Mouse (Mus musculus) limb, embryonic 12.5 days (tissue): ENCODE measurements at regions not wholly inside any gene's neighbourhood (a gene's known extent, or its start where the extent isn't known, plus 50 kb on each side); places are given as distances from the start of the nearest gene placed in this dataset.

ENCODE experiments used
- ATAC-seq: fragments of 200-750 bp; cut with Nextera tagmentation; 2 replicates; pipeline ENCODE4 v1.8.0; 2017; ENCODE audit warnings: low read depth, moderate TSS enrichment; ENCODE audit not compliant: insufficient number of reproducible peaks, insufficient read depth, low FRiP score, low TSS enrichment
- H3K27ac ChIP-seq: fragments of 300-500 bp; sonication (generic); 2 replicates; pipeline ENCODE4 v1.5.1; 2016; ENCODE audit warnings: mild to moderate bottlenecking, moderate library complexity
- H3K27me3 ChIP-seq: fragments of 300-500 bp; sonication (generic); 2 replicates; pipeline ENCODE4 v1.6.1; 2016; ENCODE audit warnings: mild to moderate bottlenecking, moderate library complexity
- H3K36me3 ChIP-seq: fragments of 300-500 bp; sonication (generic); 2 replicates; pipeline ENCODE4 v1.6.1; 2016; ENCODE audit warnings: mild to moderate bottlenecking, moderate library complexity
- H3K4me1 ChIP-seq: fragments of 300-500 bp; sonication (generic); replicated peaks from 2 replicates; pipeline ENCODE4 v1.6.1; 2016
- H3K4me2 ChIP-seq: fragments of 300-500 bp; sonication (generic); 2 replicates; pipeline ENCODE4 v1.6.1; 2016; ENCODE audit warnings: mild to moderate bottlenecking, moderate library complexity
- H3K4me3 ChIP-seq: fragments of 300-500 bp; sonication (generic); replicated peaks from 2 replicates; pipeline ENCODE4 v1.5.1; 2016; ENCODE audit warnings: mild to moderate bottlenecking
- H3K9ac ChIP-seq: fragments of 300-500 bp; sonication (generic); replicated peaks from 2 replicates; pipeline ENCODE4 v1.6.1; 2016; ENCODE audit warnings: mild to moderate bottlenecking, moderate library complexity
- H3K9me3 ChIP-seq: fragments of 300-500 bp; sonication (generic); 2 replicates; pipeline ENCODE4 v1.6.1; 2016; ENCODE audit warnings: mild to moderate bottlenecking, moderate library complexity
- WGBS: fragments of 180-500 bp; shearing (Covaris S2); methylation state at CpG from one replicate; pipeline ENCODE4 v1.1.7; 2016; 5-methylcytosine and 5-hydroxymethylcytosine counted together

DNA sequence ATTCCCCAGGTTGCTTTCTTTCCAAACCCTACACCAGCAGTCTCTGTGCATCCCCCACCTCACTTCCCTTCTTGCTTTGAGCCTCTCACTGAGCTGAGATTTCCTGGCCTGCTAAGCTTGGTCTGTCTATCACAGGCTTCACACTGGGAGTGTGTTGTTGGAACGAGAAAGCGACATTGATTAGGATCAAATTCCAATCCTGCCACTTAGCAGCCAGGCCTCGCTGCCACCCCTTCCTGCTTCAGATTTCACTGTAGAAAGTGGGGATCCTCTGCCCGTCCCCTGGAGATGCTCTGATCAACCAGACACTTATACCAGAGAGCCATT lies 123.8 kb upstream of the Id2 start:
- WGBS = 36% methylated on average over 4 of the region's 4 CpGs
- Histone ChIP-seq H3K27ac (no peak overlapping the region), H3K4me2 (no peak overlapping the region), H3K4me1 (peaks cover 20% of the 10 kb centered on the region; the same call in 1 of the 2 replicates), H3K9ac (no peak overlapping the region), H3K36me3 (no peaks in the 10 kb centered on the region), H3K27me3 (no peaks in the 10 kb centered on the region), H3K9me3 (no peaks in the 10 kb centered on the region), H3K4me3 (no peak overlapping the region)
- ATAC-seq = no peak

GRCm38 (mm10) chr12:25220096-25220779 lies 123.3 kb upstream of the Id2 start:
- H3K27me3 ChIP-seq = no peaks in the 10 kb centered on the region
- ATAC-seq = no peak

DNA sequence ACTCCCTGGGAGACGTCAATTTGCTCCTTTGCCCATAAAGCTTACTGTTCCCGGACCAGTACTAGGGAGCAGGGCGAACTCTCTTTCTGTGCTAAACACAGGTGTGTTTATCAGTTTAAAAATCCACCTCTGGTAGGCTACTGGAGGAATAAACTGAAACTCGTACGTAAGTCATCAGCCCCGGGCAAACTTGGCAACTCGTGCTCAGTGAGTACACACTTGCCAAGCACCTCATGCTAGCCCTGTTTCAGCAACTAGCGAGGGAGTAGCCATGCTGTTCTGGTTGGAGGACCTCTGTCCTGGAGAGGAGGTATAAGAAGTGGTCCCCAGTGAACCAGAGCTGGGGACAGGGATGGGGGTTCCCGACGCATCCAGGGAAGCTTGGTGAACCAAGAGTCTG lies 122.6 kb upstream of the Id2 start:
- Histone ChIP-seq H3K9ac (no peak overlapping the region), H3K4me1 (peaks cover 20% of the 10 kb centered on the region; the same call in 1 of the 2 replicates), H3K4me3 (no peak overlapping the region), H3K4me2 (no peak overlapping the region), H3K27ac (no peak overlapping the region), H3K36me3 (no peaks in the 10 kb centered on the region), H3K9me3 (no peaks in the 10 kb centered on the region), H3K27me3 (no peaks in the 10 kb centered on the region)
- 73% methylated on average over 10 of the region's 10 CpGs for WGBS
- ATAC-seq = no peak

More at GRCm38 (mm10) chr12:25220096-25220779, 123.3 kb upstream of the Id2 start:
- H3K4me1 ChIP-seq = peaks cover 20% of the 10 kb centered on the region; the same call in 1 of the 2 replicates
- H3K36me3 ChIP-seq = no peaks in the 10 kb centered on the region
- H3K27ac ChIP-seq = no peak overlapping the region
- H3K9ac ChIP-seq = no peak overlapping the region
- WGBS = 84% methylated on average over 9 of the region's 9 CpGs
- no peak overlapping the region for H3K4me3 ChIP-seq
- H3K9me3 ChIP-seq = no peaks in the 10 kb centered on the region
- H3K4me2 ChIP-seq = no peak overlapping the region

DNA sequence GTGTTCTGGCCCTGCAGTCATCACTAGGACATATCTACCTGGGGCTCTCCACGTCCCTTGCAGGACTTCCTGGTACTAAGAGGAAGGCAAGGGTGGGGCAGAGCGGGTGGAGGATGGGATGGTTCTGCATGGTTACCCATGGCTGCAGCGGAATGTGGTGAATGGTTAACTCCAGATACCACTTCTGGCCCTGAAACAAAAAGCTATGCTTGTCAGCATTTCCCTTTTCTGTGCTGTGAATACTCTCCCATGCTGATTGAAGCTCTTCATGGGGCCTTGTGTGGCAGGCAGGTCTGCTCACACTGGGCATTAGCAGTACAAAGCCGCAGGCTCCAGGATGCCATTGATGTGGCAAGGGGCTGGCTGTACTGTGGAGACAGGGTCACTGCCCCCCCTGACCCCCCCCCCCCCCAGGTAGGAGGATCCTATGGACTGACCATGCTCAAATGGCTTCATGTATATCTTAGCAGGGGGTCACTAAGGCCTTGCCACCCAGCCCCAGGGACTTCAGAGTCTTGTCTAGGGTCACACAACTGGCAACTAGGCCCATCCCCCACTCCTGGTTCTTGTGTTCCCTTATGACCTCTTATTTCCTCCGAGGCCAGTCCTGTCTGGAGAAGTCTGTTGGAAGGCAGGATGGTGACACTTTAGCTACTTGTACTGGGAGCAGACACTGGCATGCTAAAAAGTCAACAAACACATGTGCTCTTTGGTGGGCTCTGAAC lies 120.0 kb upstream of the Id2 start:
- H3K27ac ChIP-seq = no peak overlapping the region
- H3K36me3 ChIP-seq = no peaks in the 10 kb centered on the region
- no peak overlapping the region for H3K4me2 ChIP-seq
- ATAC-seq = no peak
- 0 out of 2 replicates have a peak, but pooled peaks cover 3% of the 10 kb centered on the region for H3K9me3 ChIP-seq
- no peak overlapping the region for H3K9ac ChIP-seq
- no peaks in the 10 kb centered on the region for H3K27me3 ChIP-seq
- WGBS = 62% methylated on average over 5 of the region's 5 CpGs
- peaks cover 20% of the 10 kb centered on the region; the same call in 1 of the 2 replicates for H3K4me1 ChIP-seq
- no peak overlapping the region for H3K4me3 ChIP-seq

GRCm38 (mm10) chr12:25215266-25215665 lies 118.3 kb upstream of the Id2 start:
- Histone ChIP-seq H3K4me1 (peaks cover 14% of the 10 kb centered on the region; the same call in 1 of the 2 replicates), H3K9ac (no peak overlapping the region), H3K27ac (no peak overlapping the region), H3K9me3 (0 out of 2 replicates have a peak, but pooled peaks cover 3% of the 10 kb centered on the region), H3K36me3 (no peaks in the 10 kb centered on the region), H3K4me2 (no peak overlapping the region), H3K27me3 (no peaks in the 10 kb centered on the region), H3K4me3 (no peak overlapping the region)
- 46% methylated on average over 5 of the region's 5 CpGs for WGBS
- no peak for ATAC-seq

- WGBS = 86% methylated on average over 11 of the region's 11 CpGs
- no peak for ATAC-seq
- peaks cover 18% of the 10 kb centered on the region; the same call in 1 of the 2 replicates for H3K4me1 ChIP-seq
These were observed 117.0 kb upstream of the Id2 start for GRCm38 (mm10) chr12:25213782-25214478.

DNA sequence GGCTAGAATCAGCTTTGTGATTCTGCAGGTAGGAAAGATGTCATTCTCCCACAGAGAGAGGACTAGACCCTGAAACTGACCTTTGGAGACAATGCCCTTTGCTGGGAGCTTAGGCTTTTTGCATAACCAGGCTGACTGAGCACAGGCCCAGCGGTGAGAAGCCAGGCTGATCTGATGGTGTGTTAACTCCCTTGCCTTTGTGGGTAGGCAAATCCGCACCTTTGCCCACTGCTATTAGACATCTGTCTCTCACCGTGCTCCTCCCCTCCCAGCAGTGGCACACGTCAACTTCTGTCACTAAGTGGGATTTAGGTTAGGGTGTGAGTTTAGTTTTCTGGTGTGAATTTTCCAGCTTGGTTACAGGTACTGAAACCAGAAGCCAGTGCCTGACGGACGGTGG lies 114.4 kb upstream of the Id2 start:
- no peaks in the 10 kb centered on the region for H3K27me3 ChIP-seq
- H3K9ac ChIP-seq = no peak overlapping the region
- 72% methylated on average over 6 of the region's 6 CpGs for WGBS
- H3K27ac ChIP-seq = no peak overlapping the region
- H3K9me3 ChIP-seq = 0 out of 2 replicates have a peak, but pooled peaks cover 3% of the 10 kb centered on the region
- H3K4me3 ChIP-seq = no peak overlapping the region
- H3K36me3 ChIP-seq = no peaks in the 10 kb centered on the region
- ATAC-seq = no peak
- H3K4me1 ChIP-seq = 0 out of 2 replicates have a peak, but pooled peaks cover 11% of the 10 kb centered on the region
- H3K4me2 ChIP-seq = no peak overlapping the region

More at GRCm38 (mm10) chr12:25213782-25214478, 117.0 kb upstream of the Id2 start:
- H3K9ac ChIP-seq = no peak overlapping the region
- no peak overlapping the region for H3K4me2 ChIP-seq
- H3K36me3 ChIP-seq = no peaks in the 10 kb centered on the region
- no peak overlapping the region for H3K27ac ChIP-seq
- no peaks in the 10 kb centered on the region for H3K27me3 ChIP-seq
- H3K4me3 ChIP-seq = no peak overlapping the region
- 0 out of 2 replicates have a peak, but pooled peaks cover 3% of the 10 kb centered on the region for H3K9me3 ChIP-seq

DNA sequence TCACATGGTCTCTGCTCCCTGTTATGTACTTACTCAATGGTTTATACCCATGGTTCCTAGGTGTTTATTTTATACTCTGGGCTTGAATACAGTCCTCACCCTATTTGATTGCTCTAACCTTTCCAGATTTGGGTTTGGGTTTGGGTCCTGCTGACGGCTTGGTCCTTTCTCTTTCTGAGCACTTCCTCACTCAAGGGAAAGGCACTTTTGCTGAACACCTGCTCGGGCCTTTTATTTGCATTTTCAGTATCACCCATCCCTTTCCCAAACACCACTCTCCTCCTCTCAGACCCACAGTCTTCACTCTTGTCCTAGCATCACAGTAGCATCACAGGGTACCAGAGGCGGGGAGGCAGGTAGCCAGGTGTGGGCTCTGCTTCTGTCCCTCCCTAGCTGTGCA lies 113.7 kb upstream of the Id2 start:
- H3K9ac ChIP-seq = no peak overlapping the region
- no peak overlapping the region for H3K4me3 ChIP-seq
- 0 out of 2 replicates have a peak, but pooled peaks cover 3% of the 10 kb centered on the region for H3K9me3 ChIP-seq
- no peak overlapping the region for H3K27ac ChIP-seq
- H3K4me2 ChIP-seq = no peak overlapping the region
- 92% methylated on average over 3 of the region's 3 CpGs for WGBS
- no peaks in the 10 kb centered on the region for H3K36me3 ChIP-seq
- 0 out of 2 replicates have a peak, but pooled peaks cover 11% of the 10 kb centered on the region for H3K4me1 ChIP-seq
- ATAC-seq = no peak
- H3K27me3 ChIP-seq = no peaks in the 10 kb centered on the region

- H3K9me3 ChIP-seq = 0 out of 2 replicates have a peak, but pooled peaks cover 3% of the 10 kb centered on the region
- H3K4me2 ChIP-seq = no peak overlapping the region
- WGBS = 36% methylated on average over 4 of the region's 4 CpGs
- H3K9ac ChIP-seq = no peak overlapping the region
- ATAC-seq = no peak
- no peaks in the 10 kb centered on the region for H3K36me3 ChIP-seq
- no peak overlapping the region for H3K4me3 ChIP-seq
- no peak overlapping the region for H3K27ac ChIP-seq
- H3K27me3 ChIP-seq = no peaks in the 10 kb centered on the region
- H3K4me1 ChIP-seq = 0 out of 2 replicates have a peak, but pooled peaks cover 11% of the 10 kb centered on the region
These were observed 112.4 kb upstream of the Id2 start for GRCm38 (mm10) chr12:25209333-25209728.

DNA sequence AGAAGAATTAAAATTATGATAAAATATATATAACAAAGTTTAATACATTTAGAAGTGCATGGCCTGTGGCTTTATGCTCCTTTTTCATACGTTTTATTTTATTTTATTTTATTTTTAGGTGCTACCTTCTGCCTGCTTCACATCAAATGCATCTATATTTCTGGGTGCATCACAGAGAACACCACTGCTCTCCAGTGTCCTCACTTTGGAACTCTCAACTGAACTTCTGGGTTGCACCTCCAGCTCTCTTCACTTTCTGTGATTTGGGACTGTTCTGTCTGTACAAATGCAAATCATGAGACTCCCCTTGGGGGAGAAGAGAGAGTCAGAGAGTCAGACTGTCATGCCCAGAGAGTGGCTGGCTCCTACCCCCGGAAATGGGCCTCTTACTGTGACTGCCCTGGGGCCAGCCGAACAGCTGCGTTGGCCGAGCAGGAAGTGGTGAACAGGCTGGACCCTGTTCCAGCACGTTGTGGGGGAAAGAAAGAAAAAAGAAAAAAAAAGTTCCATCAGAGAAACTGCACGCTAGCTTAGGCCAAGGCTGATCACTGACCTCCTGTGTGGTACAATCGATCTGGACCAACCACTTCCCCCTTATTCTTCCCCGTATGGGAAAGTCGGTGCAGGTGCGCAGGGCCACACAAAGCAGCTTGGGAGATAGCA lies 111.9 kb upstream of the Id2 start:
- WGBS = 35% methylated on average over 11 of the region's 11 CpGs
- Histone ChIP-seq H3K9ac (no peak overlapping the region), H3K4me2 (no peak overlapping the region), H3K9me3 (0 out of 2 replicates have a peak, but pooled peaks cover 3% of the 10 kb centered on the region), H3K4me1 (0 out of 2 replicates have a peak, but pooled peaks cover 11% of the 10 kb centered on the region), H3K4me3 (no peak overlapping the region), H3K27ac (no peak overlapping the region), H3K36me3 (no peaks in the 10 kb centered on the region), H3K27me3 (no peaks in the 10 kb centered on the region)
- ATAC-seq = no peak
